Mouse (Mus musculus) adrenal gland, adult 8-10 months (tissue): ENCODE data around the gene Ikbip. TPM values are rescaled to one million over a fixed set of nuclear protein-coding genes. Genes with fewer than 3 reads are reported as not detected.

Source experiments
- DNase-seq: peaks from one replicate; pipeline ENCODE4 v3.0.0; 2022
- total RNA-seq, 4 experiments: library from RNA; stranded (reverse); gene quantifications; 2 replicates each; pipeline ENCODE4 v1.2.4; 2022

Ikbip gene
- 10 to 100 TPM; 31.9 to 51.4 (median 42.2) TPM for total RNA-seq

DNA sequence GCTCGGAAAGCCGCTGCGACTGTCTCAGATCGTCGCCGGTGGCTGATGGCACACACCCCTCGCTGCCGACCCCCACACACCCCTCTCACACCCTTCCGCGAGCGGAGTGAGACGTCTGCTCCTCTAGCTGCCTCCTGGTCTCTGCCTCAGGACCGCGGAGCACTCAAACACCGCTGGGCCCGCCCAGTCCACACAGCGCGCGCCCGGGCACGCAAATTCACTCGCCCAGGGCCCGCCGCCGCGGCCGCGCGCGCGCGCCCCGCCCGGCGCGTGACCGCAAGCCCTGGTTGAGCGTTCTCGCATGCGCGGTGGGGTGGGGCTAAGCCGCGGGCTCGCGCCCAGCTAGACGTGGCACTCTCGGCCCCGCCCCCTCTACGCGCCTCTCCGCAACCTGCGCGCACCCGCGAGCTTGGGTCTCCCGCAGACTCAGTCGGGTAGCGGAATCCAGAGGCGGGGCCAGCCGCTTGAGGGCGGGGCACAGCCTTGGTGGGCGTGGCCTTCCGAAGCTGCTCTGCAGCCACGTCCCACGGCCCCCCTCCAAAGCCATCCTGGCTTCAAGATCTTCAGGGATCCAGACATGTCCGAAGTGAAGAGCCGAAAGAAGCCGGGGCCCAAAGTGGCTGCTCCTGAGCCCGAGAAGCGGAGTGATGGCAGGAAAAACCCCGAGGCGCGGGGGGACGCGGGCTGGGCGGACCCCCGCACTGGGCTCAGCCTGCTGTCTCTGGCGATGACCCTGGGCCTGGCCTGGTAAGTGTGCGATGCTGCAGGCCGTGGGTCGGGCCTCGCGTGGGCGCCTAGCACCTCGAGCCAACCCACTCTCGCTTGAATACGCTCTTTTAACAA, at the start of gene Ikbip, which contains the start of gene Apaf1:
TSS of gene Ikbip (plus strand) at position 391 of the 843 bp plus-strand sequence.
TSS of gene Apaf1 (minus strand) at position 221 of the 843 bp plus-strand sequence.
- DNase-seq: peak; percentile 99

DNA sequence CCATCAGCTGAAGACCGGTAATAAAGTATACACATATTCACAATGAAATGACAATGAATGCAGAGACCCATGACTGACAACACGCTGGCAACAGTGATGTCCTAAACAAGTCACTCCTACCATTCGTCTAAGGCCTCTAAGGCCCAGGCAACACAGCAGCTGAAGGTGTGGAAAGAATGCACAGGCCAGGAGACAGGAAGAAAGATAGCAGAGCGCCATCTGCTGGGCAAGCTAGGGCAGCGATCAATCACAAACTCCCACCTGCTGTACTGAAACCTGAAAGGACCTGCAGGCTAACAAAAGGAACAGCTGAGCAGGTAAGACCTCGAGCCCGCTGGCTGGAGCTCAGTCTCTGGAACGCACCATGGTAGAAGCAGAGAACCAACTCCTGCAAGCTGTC, 48.8 kb upstream of the Ikbip start:
- DNase-seq: peak; percentile 14

DNA sequence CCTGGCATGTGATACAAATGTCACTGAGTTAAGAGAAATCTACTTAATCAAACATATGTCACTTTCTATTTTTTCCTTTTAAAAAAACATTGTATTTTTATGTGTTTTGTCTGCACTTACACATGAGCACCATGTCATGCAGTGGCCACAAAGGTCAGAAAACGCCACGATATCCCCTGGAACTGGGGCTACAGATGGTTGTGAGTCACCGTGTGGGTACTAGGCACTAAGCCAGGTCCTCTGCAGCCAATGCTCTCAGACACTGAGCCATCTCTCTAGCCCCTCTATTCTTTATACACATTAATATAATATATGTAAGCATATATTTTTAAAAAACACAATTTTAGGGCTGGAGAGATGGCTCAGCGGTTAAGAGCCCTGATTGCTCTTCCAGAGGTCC, 33.0 kb upstream of the Ikbip start:
- DNase-seq: no peak

DNA sequence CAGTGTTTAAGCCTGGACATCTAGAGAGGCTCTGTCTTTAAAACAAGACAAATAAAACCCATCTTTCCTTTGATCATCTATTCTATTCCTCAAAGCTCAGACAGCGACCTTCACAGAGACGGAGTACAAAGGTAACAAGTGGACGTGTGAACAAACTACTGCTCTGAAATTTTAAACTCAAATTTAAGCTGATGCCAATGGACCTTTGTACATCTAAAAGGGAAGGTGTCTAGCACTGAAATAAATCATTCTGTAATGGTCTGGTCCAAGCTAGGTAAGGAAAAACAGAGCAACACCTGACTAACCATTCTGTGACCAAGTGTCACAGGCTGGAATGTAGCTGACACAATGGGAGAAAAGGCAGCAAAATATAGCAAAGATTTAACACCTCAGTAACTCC, 31.6 kb upstream of the Ikbip start:
- no peak for DNase-seq

DNA sequence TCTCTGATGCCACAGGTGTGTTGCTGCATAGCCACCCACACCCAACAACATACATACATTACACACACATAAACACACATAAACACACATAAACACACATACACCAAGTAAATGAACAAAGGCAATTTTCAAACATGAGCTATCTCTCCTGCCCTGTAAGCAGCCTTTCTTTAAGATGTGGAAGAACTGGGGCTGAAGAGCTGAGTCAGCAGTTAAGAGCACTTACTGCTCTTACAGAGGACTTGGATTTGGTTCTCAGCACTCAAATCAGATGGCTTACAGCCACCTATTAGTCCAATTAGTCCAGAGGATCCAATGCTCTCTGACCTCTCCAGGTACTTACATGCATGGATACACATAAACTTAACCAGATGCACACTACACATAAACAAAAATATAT, 30.0 kb upstream of the Ikbip start:
- DNase-seq: no peak

DNA sequence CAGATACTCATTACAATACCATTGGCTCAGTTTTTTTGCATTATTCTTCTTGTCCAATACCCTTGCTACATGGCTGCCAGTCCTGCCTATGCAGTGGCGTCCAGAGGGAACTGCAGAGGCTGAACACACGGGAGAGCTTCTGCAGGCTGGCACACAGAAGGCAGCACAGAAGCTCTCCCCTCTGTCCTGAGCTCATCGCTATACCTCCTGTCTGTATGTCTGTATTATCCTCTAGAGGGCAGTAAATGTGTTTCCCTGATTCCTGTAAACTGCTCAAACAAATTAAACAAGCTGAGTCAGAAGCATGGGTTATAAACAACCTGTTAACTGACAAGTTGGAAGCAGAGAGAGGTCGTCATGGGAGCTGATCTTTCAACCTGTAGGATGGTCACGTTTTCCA, 22.0 kb upstream of the Ikbip start:
- no peak for DNase-seq

DNA sequence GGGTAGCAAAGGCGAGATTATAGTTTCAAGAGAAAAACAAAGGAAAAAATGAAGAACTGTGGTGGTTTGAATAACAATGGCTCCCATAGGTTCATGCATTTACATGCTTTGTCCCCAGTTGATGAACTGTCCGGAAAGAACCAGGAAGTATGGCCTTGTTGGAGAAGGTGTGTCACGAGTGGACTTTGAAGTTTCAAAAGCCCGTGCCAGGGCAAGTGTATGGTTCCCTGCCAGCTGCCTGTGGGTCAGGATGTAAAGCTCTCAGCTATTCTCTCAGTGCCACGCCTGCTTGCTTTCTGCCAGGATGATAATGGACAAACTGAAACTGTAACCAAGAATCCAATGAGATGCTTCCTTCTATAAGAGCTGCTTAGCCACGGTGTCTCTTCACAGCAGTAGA, 20.4 kb upstream of the Ikbip start:
- DNase-seq: no peak

DNA sequence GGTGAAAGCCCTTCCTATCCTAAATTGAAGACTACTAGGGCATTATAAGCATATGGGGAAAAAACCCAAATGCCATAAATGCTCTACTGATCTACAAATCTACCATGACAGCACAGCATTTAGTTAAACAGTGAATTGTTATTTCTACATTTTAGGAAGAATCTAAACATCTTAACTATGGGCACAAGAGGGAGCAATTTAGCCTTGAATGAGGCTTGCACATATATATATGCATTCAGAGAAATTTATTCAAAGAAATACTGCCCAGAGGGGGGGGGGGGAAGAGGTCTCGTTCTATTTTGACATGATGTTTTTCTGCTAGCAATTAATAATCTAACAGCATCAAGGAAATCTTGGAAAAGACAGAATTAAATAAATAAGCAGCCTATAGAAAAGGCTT, 11.0 kb upstream of the Ikbip start:
- DNase-seq: no peak

DNA sequence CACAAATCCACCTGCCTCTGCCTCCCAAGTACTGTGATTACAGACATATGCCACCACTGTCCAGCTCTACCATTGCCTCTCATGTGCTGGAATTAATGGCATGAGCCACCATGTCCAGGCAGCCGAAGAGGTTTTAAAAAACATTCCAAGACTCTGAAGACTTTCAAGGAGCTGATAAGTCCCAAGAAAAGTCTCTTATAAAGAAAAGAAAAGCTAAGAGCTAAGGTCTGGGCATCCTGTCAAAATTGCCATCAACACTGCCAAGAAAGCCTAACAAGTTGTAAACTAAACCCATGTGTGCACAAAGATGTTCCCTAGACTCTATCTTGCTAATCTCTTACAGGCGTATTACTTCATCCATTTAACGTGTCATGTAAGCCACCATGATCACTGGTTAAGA, 9.4 kb upstream of the Ikbip start:
- no peak for DNase-seq

DNA sequence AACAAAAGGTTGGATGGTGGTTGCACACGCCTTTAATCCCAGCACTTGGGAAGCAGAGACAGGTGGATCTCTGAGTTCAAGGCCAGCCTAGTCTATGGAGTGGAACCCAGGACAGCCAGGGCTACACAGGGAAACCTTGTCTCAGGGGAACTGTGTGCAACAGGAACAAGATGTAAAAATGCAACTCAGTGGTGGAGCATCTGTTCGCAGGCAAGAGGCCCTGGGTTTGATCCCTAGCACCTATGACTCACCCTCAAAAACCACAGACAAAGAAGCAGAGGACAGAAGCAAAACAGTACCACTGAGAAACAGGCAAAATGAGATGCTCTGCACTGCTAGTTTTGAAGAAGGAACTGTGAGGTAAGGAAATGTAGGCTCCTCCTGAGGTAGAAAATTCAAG, 6.1 kb upstream of the Ikbip start:
- no peak for DNase-seq

DNA sequence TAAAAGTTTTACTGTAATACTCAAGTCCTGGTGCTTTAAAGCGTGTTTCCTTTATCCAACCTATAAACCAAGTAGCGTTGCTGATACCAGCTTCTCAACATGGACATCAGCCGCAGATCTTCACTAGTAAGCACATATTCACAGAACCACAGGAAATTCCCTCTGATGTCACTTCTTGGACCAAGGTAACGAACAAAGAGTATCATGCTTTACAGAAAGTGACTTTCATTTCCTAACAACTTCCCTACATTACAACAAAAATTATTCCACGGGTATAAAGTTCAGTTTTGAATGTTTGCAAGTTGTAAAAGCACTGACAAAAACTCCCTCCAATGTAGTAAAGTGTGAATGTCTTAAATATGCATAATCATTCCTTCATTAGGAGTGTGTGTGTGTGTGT, 2.2 kb upstream of the Ikbip start:
- DNase-seq: no peak

DNA sequence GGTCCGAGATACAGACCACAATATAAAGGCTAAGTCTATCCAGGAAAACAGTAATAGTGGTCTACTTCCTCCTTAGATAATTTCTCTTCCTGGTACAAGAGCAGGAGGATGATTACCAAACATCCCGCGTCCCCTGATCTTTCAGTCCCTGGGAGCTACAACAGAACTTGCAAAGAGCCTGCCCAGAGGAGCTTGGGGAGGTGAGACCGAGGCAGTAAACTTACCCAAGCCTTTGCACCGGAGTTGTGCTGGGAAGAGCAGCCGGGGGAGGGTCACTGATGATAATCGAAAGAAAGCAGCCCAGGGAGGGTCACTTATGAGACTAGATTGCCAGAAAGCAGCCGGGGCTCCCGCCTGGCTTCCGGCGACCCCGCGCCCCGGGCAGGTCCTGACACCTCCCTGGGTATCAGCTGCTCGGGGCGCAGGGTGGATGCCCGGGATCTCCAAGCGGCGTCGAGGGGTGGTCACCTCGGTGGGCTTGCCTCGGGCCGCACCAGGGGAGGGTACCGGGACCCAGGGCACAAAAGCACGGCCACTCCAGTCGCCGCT, 707 bp upstream of the Ikbip start:
- no peak for DNase-seq

DNA sequence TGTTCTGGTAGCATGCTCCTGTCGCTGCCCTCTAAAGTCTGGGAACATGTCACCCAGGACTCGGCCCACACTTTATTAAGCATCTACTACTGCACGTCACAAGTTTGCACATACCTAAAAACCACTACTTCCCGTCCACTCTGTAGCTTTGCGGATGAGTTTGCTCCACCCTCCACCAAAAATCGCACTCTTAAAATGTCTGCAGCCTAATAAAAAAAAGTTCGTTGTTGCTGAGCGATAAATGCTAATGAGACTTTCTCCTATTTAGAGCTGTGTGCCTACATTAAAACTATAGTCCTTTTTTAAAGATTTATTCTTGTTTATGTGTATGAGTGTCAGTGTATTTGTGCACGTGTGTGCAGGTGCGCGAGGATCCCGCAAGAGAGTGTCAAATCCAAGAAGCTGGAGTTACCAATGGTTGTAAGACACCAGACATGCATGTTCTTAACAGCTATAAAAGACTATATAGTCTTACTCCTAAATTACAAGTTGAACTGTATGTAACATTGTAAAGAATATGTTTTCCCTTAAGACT, 720 bp downstream of the Ikbip start:
- no peak for DNase-seq

DNA sequence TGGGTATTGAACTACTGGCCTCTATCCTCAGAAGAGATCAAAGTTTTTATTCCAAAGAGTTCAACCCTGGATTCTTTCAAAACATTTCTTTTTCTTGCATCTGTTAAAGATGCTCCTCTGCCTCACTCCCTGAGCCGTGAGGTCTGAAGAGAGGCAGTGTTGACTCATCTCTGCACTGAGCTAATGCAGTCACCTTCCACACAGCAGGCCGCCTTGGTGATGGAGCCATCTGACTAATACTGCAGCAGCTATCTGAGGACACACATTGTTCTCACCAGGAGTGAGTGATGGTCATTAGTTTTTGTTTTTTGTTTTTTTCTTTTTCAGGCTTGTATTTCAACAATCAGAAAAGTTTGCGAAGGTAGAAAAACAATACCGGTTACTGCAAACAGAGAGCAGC, 10.1 kb downstream of the Ikbip start:
- DNase-seq: no peak

DNA sequence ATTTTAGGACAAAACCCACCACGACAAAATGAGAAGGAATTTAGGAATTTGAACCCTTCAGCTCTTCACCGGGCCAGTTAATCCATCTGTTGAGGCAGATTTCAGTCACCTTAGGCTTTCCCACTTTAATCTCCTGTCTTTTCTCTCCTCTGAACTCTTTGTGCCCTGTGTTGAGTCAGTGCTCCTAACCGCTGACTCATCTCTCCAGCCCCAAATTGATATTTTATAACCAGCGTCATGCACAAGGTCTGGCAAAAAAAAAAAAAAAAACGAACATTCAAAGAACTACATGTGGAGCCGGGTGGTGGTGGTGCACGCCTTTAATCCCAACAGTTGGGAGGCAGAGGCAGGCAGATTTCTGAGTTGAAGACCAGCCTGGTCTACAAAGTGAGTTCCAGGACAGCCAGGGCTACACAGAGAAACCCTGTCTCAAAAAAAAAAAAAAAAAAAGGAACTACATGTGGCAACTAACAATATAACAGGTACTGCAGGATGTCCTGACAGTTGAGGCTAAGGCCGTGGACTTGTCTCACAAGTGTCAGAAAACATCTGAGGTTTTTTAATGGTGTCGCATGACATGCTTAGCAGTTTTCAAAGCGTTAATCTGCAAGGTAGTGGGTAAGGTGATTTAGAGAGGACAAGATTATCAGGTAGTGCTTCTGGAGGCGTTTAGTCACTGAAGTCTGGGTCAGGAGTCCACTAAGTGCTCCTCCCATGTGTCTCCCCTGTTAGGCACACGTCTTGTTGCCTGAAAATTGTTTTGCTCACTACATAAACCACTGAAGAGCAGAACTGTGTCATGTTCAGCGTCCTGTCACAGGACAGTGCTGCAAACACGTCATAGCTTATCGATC, 11.7 kb downstream of the Ikbip start:
- DNase-seq: no peak

DNA sequence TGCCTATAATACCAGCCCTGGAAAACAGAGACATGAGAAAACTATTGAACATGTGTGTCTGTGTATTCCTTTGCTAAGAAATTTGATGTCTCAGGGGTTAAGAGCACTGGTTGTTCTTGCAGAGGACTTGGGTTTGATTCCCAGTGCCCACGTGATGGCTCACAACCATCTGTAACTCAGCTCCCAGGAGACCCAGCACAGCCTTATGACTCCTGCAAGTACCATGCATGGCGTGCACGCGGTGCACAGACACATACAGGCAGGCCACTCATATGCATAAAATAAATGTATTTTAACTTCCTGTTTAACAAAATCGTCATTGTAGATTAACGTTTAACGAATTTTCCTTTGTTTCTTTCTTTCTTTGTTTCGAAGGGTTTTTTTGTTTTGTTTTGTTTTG, 15.3 kb downstream of the Ikbip start:
- DNase-seq: no peak

DNA sequence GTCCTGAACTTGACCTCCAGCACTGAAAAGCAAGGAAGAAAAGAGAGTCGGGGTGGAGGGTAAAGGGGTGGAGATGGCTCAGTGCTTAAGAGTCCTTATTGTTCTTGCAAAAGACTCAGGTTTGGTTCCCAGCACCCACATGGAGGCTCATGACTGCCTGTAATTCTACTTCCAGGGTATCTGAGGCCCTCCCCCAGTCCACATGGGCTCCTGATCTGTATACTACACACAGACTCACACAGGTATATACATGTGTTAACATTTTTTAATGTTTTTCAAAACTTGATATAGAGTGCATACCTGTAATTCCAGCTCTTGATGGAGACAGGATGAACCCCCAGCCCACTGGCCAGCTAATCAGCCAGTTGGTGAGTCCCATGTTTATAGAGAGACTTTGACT, 17.4 kb downstream of the Ikbip start:
- DNase-seq: no peak

DNA sequence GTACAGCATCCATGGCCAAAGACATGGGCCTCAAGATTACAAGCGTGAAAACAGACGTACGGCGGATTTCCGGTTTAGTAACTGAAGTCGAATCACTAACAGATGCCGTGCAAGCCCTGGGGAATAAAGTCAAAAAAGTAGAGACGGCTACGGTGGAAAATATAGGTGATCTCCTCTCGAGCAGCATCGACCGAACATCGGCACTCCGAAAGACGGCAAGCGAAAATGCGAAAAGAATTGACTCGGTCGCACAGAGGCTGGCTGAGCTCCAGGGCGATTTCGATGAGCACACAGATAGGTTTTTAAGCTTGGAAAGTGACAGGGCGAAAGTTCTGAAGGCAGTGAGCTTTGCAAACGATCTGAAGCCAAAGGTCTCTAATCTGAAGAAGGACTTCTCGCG, 19.2 kb downstream of the Ikbip start:
- no peak for DNase-seq

DNA sequence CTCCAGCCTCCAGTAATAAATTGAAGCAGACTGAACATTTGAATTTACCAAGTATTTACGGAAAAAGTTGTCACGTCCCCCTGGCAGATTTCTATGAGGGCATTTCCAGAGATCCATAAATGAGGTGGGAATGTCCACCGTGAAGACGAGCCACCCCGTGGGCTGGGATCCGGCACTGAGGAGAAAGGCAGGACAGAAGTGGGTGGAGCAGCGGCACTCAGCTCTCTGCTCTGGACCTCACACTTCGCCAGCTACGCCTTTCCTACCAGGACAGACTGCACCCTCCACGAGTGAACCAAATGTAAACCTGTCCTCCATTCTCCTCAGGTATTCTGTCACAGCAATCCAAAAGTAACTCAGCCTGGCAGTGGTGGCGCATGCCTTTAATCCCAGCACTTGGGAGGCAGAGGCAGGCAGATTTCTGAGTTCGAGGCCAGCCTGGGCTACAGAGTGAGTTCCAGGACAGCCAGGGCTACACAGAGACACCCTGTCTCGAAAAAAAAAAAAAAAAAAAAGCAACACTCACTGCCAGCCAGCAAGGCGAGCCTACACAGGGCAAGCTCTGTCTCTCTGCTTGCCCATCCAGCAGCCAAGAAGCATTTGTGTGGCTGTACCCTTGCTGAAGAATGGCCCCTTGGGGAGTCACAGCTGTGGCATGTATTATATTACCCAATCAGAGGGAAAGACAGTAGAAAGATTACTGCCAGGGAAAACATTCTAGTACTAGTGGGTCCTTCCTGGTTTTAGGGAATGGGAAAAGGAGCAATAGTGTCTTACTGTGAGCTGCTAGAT, 20.3 kb downstream of the Ikbip start:
- DNase-seq: no peak

DNA sequence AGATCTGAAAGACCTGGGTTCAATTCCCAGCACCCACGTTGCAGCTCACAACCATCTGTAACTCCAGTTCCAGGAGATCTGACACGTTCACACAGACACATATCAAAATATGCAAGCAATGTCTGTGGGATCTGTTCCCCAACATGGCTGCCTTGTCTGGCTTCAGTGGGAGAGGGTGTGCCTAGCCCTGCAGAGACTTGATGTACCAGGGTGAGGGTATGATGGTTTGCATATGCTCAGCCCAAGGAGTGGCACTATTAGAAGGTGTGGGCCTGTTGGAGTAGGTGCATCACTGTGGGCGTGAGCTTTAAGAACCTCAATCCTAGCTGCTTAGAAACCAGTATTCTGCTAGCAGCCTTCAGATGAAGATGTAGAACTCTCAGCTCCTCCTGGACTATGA, 23.2 kb downstream of the Ikbip start:
- DNase-seq: no peak

DNA sequence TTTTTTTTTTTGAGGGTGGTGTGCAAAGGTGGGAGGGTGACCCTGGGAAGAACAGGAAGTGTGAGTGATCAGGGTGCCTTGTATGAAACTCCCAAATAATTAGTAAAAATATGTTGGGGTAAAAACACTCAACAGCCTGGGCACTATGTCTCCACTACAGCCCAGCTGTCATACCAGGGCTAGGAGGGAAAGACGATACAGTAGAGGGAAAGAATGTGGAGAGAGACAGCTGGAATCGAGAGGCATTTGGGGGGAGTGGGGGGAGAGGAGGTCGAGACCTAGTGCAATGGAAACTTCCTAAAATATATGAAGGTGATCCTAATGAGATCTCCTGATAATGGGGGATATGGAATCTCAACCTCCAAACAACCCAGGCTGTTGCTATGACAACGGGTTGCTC, 27.1 kb downstream of the Ikbip start:
- no peak for DNase-seq

DNA sequence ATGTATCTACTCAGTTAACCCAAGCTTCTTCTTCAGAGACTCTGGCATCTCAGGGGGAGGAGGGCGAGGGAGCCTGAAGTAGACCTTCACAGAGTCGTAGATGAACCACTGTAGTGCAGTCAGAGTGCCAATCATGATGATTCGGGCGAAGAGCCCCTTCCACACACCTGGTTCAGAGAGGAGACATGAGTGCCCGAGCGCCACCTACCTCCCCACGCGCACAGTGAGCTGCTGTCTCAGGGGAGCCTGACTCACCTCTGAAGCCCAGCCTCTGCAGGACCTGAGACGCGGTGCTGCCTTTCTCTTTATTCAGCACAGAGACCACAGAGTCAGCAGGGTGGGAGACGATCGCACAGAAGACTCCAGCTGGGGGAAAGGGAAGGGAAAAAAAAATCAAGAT, 34.2 kb downstream of the Ikbip start:
- no peak for DNase-seq
